Mouse (Mus musculus) T-helper 2 cell (primary cell): Measurements from ENCODE around the gene Npepps.
"Not testable (repeated sequence)": the region's sequence is repeated elsewhere in the genome, so short reads cannot be mapped to it uniquely, and the experiment has no call there.

Experiments used
- in situ Hi-C: fragments of 300-600 bp; cut with MboI, MseI; formaldehyde crosslinking; loops from one replicate; pipeline ENCODE4 v1.15.1; 2025; ENCODE audit warnings: high pct_unique_total_duplicates

Npepps gene

DNA sequence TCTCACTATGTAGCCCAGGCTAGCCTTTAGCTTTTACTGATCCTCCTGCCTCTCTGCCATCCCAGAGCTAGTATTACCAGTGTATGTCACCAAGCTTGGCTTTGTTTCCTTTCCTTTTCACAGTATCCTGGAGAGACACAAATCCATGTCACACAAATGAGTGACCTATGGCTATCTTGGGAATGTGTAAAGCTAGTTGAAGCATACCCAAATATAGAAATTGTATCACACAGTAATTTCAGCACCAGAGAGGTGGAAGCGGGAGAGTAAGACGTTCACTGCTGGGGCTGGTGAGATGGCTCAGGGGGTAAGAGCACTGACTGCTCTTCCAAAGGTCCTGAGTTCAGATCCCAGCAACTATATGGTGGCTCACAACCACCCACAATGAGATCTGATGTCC lies 19.5 kb upstream of the Npepps start:
- in situ Hi-C loops, result loop anchor here (25.0 kb wide), 1 partner anchor 788 kb away; no protein-coding TSS in a partner anchor

DNA sequence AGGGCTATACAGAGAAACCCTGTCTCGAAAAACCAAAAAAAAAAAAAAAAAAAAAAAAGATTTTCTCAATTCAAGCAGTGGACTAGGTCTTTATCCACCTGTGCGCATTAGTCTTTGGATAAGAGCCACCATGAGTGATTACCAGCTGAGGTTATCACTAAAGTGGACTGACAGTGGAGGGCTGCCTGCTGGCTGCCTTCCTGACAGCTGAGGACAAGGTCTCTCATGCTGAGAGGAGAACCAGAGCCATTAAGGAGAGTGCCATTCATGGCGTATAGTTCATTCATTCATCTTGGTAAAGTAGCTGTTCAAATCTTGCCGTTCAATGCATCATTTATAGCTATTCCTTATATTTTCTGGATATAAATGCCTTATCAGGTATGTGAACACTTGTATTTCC lies 16.1 kb upstream of the Npepps start:
- in situ Hi-C loops, result no loop called here

DNA sequence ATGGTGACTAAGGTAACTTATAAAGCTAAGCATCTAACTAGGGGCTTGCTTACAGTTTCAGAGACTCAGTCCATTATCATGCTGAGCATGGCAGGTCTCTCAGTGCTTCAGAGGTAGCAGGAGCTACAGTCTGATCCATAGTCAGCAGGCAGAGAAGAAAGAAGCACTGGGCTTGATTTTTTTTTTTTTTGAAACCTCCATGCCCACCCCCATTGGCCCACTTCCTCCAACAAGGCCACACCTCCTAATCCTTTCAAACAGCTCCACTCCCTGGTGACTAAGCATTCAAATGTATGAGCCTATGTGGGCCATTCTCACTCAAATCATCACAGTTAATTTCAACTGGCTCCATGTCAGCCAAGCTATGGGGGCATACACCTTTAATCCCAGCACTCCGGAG lies 12.3 kb upstream of the Npepps start:
- in situ Hi-C loops, result no loop called here

DNA sequence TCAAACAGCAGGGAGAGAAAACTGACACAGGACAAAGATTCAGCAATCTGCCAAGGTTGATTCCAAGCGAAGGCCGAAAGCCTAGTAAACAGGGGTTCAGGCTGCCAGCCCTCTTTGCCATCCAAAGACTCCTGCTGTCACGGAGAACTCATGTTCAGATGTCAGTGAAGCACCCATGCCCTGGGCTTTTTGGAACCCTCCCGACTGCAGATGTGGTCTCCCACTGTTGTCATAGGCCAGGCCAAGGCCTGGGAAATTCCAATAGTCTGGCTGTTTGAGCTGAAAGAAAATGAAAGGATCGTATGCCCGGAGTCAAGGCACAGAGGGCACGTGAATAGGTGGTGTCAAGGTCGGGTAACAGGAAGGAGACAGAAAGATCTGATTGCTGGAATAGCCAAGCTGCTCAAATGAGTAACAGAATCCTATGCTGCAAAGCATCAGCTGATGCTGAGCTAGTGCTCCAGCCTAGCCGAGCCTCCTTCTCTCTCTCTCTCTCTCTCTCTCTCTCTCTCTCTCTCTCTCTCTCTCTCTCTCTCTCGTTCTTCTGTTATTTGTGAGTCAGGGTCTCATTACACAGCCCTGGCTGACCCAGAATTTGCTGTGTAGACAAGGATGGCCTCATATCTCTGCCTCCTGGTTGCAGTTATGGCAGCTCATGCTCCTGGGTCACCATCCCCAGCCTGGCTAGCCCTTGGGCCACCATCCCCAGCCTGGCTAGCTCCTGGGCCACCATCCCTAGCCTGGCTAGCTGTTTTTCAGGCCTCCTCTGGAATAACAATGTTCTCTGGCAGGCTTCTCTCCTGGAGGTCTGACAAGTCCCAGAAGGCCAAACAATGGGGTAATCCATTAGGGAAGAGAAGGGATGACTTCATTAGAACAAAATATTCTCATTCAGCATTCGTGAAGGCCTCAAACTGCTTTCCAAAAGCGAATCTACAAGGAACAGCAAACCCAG lies 9.1 kb upstream of the Npepps start:
- in situ Hi-C loops, result no loop called here

DNA sequence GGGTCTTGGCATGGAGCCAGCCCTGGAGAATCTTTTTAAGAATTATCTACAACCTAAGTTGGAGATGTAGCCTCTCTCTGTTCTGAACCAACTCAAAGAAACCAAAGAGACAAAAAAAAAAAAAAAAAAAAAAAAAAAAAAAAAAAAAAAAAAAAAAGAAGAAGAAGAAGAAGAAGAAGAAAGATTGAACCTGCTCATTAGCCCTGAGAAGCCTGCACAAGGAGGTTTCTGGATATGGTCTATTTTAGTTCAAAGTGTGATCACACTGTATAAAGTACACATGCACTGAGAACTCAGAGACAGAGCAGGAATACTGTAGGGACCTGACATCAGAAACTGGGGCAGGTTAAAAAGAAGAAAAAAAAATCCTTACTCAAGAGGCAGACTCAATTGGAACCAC lies 7.2 kb upstream of the Npepps start:
- in situ Hi-C loops, result no loop called here

DNA sequence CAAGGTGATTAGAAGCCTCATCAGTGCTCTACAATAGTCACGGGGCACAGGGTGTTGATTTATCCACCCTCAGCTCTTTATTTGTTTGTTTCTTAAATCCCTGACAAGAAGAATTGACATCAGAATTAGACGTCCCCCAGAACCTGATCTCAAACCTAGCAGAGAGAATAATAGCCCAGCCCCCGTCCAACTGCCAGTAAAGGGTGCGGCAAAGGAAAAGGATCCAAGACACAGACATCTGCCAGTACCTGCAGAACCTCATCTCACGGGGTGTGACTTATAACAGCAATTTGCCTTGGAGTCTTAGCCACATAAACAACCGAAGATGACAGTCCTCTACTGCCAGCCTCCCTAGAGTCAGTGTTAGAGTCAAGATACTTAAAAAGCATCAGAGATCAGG lies 6.5 kb upstream of the Npepps start:
- in situ Hi-C loops, result no loop called here

DNA sequence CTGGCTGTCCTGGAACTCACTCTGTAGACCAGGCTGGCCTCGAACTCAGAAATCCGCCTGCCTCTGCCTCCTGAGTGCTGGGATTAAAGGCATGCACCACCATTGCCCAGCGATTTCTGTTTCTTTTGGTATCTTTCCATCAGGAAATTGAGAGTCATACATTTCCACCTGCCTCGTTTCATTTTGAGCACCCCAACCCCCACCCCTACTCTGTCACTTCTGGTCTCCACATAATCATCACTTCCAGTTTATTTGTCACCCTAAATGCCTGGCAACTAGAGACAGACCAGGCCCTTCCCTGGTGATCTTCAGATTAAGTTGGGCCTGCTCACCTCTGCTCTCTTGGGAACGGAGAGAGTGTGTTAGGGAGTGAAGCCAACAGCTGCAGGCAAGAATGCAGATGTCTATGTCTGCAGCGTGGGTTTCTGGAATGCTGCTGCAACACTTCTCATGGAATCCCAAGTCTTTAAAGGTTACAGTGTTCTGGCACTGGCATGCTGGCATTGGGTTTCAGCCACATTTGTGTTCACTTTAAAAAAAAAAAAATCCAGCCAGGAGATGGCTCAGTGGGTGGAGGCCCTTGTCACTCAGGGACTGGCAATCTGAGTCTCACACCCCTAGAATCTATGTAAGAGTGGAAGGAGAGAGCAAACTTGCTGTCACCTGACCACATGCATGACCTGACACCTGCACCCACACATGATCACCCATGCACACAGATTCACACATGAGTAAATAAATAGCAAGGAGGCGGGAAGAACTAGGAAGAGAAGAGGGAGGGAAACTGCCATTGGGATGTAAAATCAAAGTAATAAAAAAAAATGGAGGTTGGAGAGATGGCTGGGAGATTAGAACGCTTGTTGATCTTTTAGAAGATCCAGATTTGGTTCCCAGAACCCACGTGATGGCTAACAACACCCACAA lies 5.7 kb upstream of the Npepps start:
- in situ Hi-C loops, result no loop called here

DNA sequence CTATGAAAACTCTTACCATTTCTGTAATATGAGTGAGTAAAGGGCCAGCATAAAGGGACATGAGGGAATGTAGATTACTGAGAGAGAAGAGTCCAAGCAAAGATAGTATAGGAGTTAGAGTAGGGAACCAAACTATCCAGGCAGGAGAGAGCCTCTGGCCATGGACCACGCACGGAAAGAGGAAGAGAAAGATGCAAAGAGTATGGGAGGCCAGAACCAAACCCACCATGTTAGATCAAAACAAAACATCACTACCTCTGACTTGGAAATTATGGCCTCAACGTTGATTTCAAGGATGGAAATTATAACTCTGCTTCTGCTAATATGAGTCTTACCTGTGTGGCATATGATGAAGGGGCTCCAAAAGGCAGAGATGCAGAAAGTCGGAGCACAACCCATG lies 4.4 kb upstream of the Npepps start:
- in situ Hi-C loops, result no loop called here

DNA sequence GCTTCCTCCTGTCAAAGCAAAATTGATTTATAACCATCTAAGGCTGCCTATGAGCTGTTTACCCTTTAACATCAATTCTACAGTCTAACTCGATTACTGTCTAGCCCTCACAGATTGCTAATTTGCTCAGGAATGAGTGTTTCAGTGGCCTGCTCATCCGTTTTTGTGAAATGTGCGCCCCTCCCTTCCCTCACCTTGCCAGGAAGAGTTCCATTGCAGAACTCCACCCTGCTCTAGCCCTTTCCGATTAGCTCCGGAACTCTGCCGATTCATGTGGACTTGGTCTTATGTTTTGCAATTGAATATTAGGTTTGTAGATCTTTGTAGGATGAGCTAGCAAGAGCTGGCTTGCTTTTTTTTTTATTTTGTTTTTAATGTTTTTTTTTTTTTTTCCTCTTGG lies 1.7 kb upstream of the Npepps start:
- in situ Hi-C loops, result no loop called here

DNA sequence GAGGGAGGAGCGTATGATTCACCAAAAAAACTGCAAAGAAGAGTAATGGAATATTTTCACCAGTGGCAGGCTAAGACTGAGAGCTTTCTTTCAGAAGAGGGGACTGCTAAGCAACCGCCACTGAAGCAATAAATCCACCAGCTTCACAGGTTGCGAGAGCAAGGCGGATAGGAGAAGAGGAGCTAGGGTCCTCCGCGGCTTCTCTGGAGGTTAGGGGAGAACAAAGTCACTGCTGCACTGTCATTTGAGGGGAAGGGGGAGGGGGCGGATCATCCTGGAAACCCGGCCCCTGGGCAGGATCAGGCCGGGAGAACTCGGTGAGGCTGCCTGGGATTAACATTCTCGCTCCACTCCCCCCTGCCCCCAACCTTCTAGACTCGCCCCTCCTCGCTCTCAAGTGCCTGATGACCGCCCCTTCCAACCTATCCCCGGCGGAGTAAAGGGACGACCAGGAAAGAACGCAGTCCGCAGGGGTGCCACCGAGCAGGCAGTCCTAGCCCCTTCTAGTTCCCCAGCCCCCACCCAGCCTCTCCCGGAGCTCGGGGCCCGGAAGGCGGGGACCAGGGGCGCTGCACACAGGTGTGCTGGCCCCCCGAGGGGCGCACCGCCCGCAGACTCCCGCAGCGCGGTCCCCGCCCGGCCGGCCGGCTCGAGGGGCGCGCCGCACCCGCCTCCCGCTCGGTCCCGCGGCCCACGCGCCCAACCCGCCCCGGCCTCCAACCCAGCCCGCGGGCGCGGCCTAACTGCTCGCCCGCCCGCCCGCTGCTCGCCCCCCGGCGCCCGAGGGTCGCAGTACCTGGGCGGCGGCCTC lies 828 bp downstream of the Npepps start:
- in situ Hi-C loops, result no loop called here

DNA sequence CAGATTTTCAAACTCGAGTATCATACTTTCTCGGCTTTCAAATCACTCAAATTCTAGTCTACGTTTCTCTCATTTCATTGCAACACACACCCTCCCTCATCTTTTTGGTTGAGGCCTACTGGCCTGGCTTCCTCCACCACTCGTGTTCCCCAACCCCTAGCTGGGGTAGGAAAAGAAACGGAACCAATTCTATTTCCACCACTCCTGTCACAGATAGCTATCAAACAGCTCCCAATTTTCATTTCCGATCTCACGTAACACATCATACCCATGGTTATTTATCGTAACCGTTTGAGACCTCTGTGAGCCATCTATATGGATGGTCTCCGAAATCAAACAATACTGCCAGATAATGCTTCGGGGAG lies 1.4 kb downstream of the Npepps start:
- in situ Hi-C loops, result no loop called here

DNA sequence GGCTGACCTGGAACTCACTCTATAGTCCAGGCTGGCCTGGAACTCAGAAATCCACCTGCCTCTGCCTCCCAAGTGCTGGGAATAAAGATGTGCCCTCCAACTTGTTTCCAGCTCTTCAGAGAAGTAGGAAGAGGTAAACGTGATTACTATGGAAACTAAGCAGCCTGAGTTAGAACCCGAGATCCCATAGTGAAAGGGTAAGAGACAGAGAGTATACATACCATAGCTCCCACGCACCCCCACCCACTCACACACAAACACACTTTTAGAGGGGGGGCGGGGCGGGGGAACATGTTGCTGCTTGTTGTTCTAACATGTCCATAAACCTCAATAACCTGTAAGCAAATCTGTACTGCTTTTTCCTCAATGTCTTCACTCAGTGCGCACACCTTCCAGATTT lies 2.0 kb downstream of the Npepps start:
- in situ Hi-C loops, result no loop called here

DNA sequence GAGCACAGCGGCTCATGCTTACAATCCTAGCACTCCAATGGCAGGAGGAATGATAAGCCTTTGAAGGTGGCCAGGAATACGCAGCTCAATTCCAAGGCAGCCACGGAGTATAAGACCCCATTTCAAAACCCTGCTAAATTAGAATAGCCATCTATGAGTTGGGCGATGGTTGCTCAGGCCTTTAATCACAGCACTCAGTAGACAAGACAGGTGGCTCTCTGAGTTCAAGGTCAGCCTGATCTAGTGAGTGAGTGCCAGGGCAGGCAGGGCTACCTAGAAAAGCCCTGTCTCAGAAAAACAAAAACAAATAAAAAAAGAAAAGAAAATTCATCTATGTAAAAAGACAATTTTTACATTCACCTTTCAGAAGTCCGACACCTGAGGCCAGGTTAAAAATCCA lies 3.3 kb downstream of the Npepps start:
- in situ Hi-C loops, result no loop called here

DNA sequence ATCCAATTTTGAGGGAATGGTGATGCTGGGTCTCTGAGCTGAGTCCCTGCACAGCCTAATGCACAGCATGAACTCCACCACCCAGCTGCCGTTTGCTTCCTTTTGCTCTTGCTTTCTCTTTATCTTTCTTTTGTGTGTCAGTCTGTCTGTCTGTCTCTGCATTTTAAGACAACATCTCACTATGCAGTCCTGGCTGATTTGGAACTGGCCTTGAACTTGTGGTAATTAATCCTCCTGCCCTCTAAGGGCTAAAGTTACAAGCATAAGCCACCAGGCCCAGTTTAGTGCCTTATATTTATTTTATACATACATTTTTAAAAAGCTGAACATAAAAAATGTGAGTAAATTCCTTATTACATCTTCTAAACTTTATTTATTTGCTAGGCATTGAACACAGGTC lies 4.4 kb downstream of the Npepps start:
- in situ Hi-C loops, result no loop called here

DNA sequence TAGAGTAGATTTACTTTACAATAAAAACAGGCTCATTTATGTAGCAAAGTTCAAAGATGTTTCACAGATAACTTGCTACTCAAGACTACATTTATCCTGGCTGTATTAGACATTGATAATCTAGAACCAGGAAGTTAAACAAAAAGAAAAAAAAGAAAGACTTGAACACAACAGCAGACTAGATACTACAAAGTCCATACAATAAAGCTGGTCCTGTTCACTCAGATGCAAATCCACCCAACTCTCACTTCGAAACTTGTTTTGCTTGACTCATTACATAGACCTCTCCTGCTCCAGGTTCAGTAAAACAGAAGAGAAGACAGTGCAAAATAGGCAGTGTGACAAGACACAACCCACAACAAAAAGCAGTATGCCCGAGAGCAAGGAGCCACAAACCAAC lies 5.1 kb downstream of the Npepps start:
- in situ Hi-C loops, result no loop called here

DNA sequence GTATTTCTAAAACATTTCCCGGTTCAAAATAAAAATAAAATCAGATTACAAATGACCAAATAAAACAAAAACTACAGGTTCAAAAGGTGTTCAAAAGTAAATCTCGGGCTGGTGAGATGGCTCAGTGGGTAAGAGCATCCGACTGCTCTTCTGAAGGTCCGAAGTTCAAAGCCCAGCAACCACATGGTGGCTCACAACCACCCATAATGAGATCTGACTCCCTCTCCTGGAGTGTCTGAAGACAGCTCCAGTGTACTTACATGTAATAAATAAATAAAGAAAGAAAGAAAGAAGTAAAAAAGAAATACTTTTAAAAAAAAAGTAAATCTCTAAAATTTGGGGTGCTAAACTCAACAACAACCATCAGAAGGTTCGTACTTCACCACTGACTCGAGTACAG lies 5.5 kb downstream of the Npepps start:
- in situ Hi-C loops, result loop anchor here (5.0 kb wide), 1 partner anchor 32 kb away; no protein-coding TSS in a partner anchor

DNA sequence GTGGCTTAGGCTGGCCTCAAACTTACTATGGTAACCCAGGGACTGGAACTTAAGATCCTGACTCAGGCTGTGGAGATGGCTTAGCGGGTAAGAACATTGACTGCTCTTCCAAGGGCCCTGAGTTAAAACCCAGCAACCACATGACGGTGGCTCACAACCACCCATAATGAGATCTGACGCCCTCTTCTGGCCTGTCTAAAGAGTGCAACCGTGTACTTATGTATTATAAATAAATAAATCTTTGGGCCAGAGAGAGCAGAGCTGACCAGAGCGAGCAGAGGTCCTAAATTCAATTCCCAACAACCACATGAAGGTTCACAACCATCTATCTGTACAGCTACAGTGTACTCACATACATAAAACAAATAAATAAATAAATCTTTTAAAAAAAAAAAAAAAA lies 6.8 kb downstream of the Npepps start:
- in situ Hi-C loops, result loop anchor here (5.0 kb wide), 1 partner anchor 34 kb away; no protein-coding TSS in a partner anchor

DNA sequence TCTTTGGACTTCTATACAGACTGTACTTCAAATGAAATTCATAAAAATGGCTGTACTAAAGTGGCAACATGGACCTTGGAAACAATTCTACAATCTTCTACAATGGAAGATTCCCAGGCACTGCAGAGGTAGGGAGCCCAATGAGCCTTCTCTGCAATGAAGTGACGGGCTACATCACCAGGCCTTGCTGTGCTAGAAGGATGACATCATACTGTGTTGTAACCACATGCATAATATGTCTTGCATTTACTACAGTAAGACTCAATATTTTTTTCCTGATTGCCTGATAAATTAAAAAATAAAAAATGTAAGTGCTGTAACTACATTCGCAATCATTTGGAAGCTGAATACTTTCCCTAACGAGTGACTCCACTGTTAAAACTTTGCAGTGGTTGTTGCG lies 7.6 kb downstream of the Npepps start:
- in situ Hi-C loops, result loop anchor here (5.0 kb wide), 1 partner anchor 34 kb away; no protein-coding TSS in a partner anchor

DNA sequence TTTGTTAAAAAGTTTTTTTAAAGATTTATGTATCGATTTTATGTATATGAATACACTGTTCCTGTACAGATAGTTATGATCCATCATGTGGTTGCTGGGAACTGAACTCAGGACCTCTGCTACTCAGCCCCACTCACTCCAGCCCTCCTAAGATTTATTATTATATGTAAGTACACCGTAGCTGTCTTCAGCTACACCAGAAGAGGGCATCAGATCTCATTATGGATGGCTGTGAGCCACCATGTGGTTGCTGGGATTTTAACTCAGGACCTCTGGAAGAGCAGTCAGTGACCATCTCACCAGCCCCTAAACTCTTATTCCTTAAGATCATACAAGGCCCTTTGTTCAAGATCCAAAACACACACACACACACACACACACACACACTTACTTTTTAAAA lies 10.4 kb downstream of the Npepps start:
- in situ Hi-C loops, result loop anchor here (5.0 kb wide), 1 partner anchor 37 kb away; no protein-coding TSS in a partner anchor

DNA sequence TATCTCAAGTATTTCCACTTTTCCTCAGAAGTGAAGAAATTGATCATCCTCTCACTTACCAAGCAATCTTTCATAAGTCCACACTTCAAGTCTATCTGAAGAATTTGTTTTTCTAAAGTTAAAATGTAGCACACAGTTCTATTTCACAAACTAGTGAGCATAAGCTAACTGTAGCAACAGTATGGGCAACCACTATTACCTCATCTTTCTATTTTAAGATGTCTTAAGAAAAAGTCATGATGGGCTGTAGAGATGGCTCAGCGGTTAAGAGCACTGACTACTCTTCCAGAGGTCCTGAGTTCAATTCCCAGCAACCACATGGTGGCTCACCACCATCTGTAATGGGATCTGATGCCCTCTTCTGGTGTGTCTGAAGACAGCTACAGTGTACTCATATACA lies 13.9 kb downstream of the Npepps start:
- in situ Hi-C loops, result not testable (repeated sequence)

DNA sequence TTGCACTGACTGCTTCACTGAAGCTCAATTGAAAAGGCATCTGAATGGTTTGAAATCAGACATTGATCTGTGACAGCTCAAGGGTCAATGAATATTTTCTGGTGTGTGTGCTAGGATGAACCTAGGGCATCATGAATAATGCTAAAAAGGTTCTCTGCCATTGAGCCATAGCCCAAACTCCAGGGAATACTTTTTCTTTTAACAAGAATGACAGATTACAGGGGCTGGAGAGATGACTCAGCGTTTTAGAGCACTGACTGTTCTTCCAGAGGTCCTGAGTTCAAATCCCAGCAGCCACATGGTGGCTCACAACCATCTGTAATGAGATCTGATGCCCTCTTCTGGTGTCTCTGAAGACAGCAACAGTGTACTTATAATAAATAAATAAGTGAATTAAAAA lies 30.8 kb downstream of the Npepps start:
- in situ Hi-C loops, result not testable (repeated sequence)
